Mouse (Mus musculus) bone marrow, adult 2 months (tissue): Measurements from ENCODE around the gene Urad.

ENCODE experiments used
- CTCF ChIP-seq: fragments of 200-500 bp; IDR thresholded peaks from 2 replicates; pipeline ENCODE4 v1.5.1; 2011; ENCODE audit warnings: low read length, control low read depth; ENCODE audit not compliant: control insufficient read depth, insufficient read depth
- POLR2A ChIP-seq: fragments of 200-500 bp; IDR thresholded peaks from 2 replicates; pipeline ENCODE4 v1.6.1; 2011; ENCODE audit warnings: low read depth, mild to moderate bottlenecking, control low read depth, low read length, borderline replicate concordance; ENCODE audit not compliant: control insufficient read depth

DNA sequence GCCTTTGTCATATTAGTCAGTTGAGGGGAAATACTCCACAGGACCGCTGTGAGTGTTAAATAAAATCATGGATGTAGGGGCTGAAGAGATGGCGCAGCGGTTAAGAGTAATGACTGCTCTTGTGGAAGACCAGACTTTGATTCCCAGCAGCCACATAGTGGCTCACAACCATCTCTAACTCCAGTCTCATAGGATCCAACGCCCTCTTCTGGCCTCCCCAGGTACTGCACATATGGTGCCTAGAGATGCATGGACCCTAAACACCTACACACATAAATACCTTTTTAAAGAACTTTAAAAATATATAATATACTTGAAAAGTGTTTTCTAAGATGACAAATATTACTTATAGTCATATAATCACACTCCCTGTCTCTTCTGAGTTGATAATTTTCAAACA, 37.9 kb downstream of the Urad start:
- no peak for TF ChIP-seq CTCF
- no peak for TF ChIP-seq POLR2A
